Mouse (Mus musculus): ENCODE data around the gene Capn6. TPM values are rescaled to one million over a fixed set of nuclear protein-coding genes. Genes with fewer than 3 reads are reported as not detected.

Capn6 gene
- polyA plus RNA-seq (2015; fragmentation: Nextera tagmentation; extraction: Ambion mirVana): 117 and 129 TPM in 2 replicates

DNA sequence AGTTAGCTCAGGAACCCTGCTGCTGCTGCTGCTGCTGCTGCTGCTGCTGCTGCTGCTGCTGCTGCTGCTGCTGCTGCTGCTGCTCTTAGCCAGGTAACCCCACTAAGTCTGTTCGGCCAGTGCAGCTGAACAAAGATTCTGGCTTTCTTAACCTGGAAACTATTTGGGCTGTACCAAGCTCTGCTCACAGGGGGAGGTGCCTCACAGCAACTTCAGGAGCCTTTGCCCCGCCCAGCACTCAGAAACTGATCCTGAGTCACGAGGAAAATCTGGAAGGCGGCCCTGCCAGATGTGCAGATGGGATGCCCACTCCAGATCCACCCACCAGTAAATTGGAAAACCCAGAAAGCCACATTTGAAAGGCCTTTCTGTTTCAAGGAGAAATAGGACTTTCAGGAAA is at the start of gene Capn6:
Gene Capn6, minus strand, starts transcription at position 203 of the 400 bp plus-strand sequence.
- 14% methylated on average over 4 of the region's 4 CpGs for WGBS
- H3K27me3 ChIP-seq (ENCODE audit: control insufficient read depth, insufficient read depth, low read depth, low read length): no peaks in the 10 kb centered on the region
- peak within 1 kb of the TSS; percentile 30 for H3K27ac ChIP-seq (ENCODE audit: low read length)
- H3K4me3 ChIP-seq (ENCODE audit: low read length): peak within 1 kb of the TSS; percentile 50
- ATAC-seq (ENCODE audit: low read depth): peak; percentile 83
- no peaks in the 10 kb centered on the region for H3K36me3 ChIP-seq (ENCODE audit: control insufficient read depth, insufficient read depth, low read length)
- H3K4me2 ChIP-seq (ENCODE audit: low read depth, low read length): peak within 1 kb of the TSS; percentile 50
- no peaks in the 10 kb centered on the region for H3K4me1 ChIP-seq (replicated peaks; ENCODE audit: control insufficient read depth, insufficient read depth, low read length)
- H3K9ac ChIP-seq (ENCODE audit: low read length): peak within 1 kb of the TSS; percentile 54
- H3K9me3 ChIP-seq (ENCODE audit: control insufficient read depth, low read length): no peaks in the 10 kb centered on the region

DNA sequence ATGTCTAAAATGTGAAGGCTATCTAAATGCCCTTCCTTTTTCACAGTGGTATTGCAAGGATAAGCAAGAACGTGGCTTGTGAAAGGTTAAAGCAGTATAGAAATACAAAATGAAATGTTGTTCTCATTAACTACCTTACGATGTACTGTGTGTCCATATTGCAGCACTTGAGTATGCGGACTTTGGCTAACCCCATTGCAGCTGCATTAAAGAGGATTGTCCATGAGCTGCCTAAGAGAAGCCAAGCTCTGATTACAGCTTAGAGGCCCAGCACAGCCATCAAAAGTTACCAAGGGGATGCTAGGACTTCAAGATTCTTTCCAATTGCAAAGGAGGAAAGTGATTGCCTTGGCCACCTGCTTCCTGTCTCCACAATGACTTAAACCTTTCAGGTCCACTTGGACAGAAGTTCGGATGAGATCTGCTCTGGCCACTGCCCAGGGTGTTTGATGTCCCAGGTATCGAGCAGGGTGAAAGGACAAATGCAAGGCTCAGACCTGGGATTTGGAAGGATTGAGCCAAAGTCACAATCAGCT is 40.0 kb upstream of the Capn6 start:
- Histone ChIP-seq H3K9me3 (ENCODE audit: control insufficient read depth, low read length) (no peaks in the 10 kb centered on the region), H3K4me1 (replicated peaks; ENCODE audit: control insufficient read depth, insufficient read depth, low read length) (no peaks in the 10 kb centered on the region), H3K27me3 (ENCODE audit: control insufficient read depth, insufficient read depth, low read depth, low read length) (no peaks in the 10 kb centered on the region), H3K4me2 (ENCODE audit: low read depth, low read length) (no peak overlapping the region), H3K27ac (ENCODE audit: low read length) (no peak overlapping the region), H3K36me3 (ENCODE audit: control insufficient read depth, insufficient read depth, low read length) (no peaks in the 10 kb centered on the region), H3K9ac (ENCODE audit: low read length) (no peak overlapping the region), H3K4me3 (ENCODE audit: low read length) (no peak overlapping the region)
- ATAC-seq (ENCODE audit: low read depth): no peak
- 79% methylated on average over 5 of the region's 5 CpGs for WGBS

DNA sequence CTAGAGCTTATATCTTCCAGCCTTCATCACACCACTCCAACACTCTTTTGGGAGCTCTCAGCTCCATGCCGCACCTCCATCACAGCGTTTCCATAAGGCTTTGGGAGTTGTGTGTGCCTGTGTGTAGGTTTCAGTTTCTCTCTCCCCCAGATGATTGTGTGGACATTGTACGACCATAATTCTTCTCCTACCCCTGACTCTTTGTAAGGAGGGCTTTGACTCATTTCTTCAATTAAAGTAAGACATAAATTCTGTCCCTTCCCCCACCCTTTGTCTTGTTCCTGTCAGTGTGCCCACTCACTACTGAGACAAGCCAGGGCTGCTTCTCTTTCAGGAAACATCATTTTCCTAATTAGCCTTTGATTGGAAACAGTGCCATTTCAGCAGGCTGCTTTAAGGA is 24.1 kb upstream of the Capn6 start:
- Histone ChIP-seq H3K4me1 (replicated peaks; ENCODE audit: control insufficient read depth, insufficient read depth, low read length) (no peaks in the 10 kb centered on the region), H3K9ac (ENCODE audit: low read length) (no peak overlapping the region), H3K4me3 (ENCODE audit: low read length) (no peak overlapping the region), H3K27ac (ENCODE audit: low read length) (no peak overlapping the region), H3K27me3 (ENCODE audit: control insufficient read depth, insufficient read depth, low read depth, low read length) (no peaks in the 10 kb centered on the region), H3K9me3 (ENCODE audit: control insufficient read depth, low read length) (no peaks in the 10 kb centered on the region), H3K36me3 (ENCODE audit: control insufficient read depth, insufficient read depth, low read length) (no peaks in the 10 kb centered on the region), H3K4me2 (ENCODE audit: low read depth, low read length) (no peak overlapping the region)
- WGBS: 71% methylated on average over 3 of the region's 3 CpGs
- no peak for ATAC-seq (ENCODE audit: low read depth)

DNA sequence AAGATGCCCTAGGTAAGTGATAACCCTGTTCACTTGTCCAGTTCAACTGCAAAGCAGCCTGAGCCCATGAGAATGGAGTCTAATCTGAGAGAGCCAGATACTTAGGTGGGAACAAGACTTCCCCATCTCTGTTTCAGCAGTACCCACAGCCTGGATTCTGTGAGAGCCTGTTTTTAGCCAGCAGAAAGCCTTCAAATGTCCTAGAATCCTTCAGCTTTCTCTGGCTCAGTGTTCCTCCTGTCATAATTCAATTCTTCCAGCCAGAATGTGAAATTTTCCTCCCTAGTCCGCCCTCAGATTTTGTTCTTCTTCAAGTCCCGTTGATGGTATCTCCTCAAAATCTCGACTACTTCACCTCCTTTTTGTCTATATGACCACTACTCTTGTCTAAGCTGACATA is 22.8 kb upstream of the Capn6 start:
- no peaks in the 10 kb centered on the region for H3K9me3 ChIP-seq (ENCODE audit: control insufficient read depth, low read length)
- no peak overlapping the region for H3K4me3 ChIP-seq (ENCODE audit: low read length)
- H3K36me3 ChIP-seq (ENCODE audit: control insufficient read depth, insufficient read depth, low read length): no peaks in the 10 kb centered on the region
- no peak overlapping the region for H3K4me2 ChIP-seq (ENCODE audit: low read depth, low read length)
- H3K4me1 ChIP-seq (replicated peaks; ENCODE audit: control insufficient read depth, insufficient read depth, low read length): no peaks in the 10 kb centered on the region
- WGBS: 68% methylated on average over 3 of the region's 3 CpGs
- no peaks in the 10 kb centered on the region; the same call in 1 of the 2 replicates for H3K27me3 ChIP-seq (ENCODE audit: control insufficient read depth, insufficient read depth, low read depth, low read length)
- no peak overlapping the region for H3K9ac ChIP-seq (ENCODE audit: low read length)
- ATAC-seq (ENCODE audit: low read depth): no peak
- H3K27ac ChIP-seq (ENCODE audit: low read length): no peak overlapping the region

DNA sequence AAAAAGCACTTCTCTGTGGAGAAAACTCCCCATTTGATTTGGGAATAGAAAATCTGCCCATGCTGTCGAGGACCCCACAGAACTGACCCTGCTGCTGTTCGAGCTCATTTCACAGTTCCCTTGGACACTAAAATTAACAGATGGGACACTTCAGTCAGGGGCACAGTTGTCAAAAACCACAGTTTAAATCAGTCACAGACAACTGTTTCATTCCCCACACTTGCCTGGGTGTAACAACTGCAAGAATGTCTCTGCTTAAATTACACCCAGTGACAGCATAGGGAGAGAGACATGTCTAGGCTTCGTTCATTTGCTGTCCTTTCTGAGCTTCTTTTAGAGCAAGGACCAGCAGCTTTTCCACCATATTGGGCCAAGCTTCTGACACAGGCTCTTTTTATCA is 19.4 kb upstream of the Capn6 start:
- ATAC-seq (ENCODE audit: low read depth): no peak
- Histone ChIP-seq H3K9me3 (ENCODE audit: control insufficient read depth, low read length) (no peaks in the 10 kb centered on the region), H3K27me3 (ENCODE audit: control insufficient read depth, insufficient read depth, low read depth, low read length) (no peaks in the 10 kb centered on the region; the same call in 1 of the 2 replicates), H3K9ac (ENCODE audit: low read length) (no peak overlapping the region), H3K4me3 (ENCODE audit: low read length) (no peak overlapping the region), H3K36me3 (ENCODE audit: control insufficient read depth, insufficient read depth, low read length) (no peaks in the 10 kb centered on the region), H3K27ac (ENCODE audit: low read length) (no peak overlapping the region), H3K4me1 (replicated peaks; ENCODE audit: control insufficient read depth, insufficient read depth, low read length) (no peaks in the 10 kb centered on the region), H3K4me2 (ENCODE audit: low read depth, low read length) (no peak overlapping the region)
- WGBS: 66% methylated on average over 3 of the region's 3 CpGs

DNA sequence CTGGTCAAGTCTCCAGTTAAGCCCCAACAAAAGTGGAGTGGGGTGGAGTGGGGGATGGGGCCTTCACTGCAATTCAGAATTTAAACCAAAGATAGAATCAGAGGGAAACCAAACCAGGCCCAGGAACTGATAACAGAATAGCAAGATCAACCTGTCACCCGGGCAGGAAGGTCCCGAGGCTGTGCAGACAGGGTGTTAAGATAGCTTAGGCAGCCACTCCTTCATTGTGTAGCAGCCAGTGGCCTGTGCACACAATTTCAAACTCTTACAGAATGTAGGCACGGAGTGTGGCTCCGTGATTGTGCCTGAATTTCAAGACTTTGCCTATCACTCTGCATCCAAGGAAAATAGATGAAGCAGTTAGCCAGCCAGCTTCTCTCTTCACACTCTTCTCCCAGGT is 693 bp downstream of the Capn6 start:
- peak overlapping the region; percentile 30 for H3K27ac ChIP-seq (ENCODE audit: low read length)
- 22% methylated on average over 4 of the region's 4 CpGs for WGBS

DNA sequence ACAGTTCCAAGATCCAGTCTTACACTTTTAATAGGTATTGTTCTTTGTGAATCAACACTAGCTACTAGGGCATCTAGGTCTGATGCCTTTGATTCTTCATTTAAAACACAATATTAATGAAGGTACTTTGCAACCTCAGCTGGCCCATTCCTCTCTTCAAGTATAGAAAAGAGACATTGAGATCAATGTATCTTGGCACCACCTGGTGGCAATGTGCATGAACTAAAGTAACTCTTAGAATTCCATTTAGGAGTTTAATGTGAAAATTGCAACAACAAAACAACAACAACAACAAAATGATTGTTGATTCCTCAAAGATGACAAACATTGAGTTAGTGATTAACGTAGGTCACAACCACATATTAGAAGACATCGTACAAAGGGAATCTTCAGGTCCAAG is 8.3 kb downstream of the Capn6 start:
- H3K4me2 ChIP-seq (ENCODE audit: low read depth, low read length): no peak overlapping the region
- no peak overlapping the region for H3K27ac ChIP-seq (ENCODE audit: low read length)
- H3K27me3 ChIP-seq (ENCODE audit: control insufficient read depth, insufficient read depth, low read depth, low read length): no peaks in the 10 kb centered on the region
- no peak overlapping the region for H3K9ac ChIP-seq (ENCODE audit: low read length)
- no peaks in the 10 kb centered on the region for H3K9me3 ChIP-seq (ENCODE audit: control insufficient read depth, low read length)
- ATAC-seq (ENCODE audit: low read depth): no peak
- H3K4me3 ChIP-seq (ENCODE audit: low read length): no peak overlapping the region
- 81% methylated on average over 2 of the region's 2 CpGs for WGBS
- H3K36me3 ChIP-seq (ENCODE audit: control insufficient read depth, insufficient read depth, low read length): peaks cover 4% of the 10 kb centered on the region; the same call in 1 of the 2 replicates
- H3K4me1 ChIP-seq (replicated peaks; ENCODE audit: control insufficient read depth, insufficient read depth, low read length): no peaks in the 10 kb centered on the region

More for the DNA sequence above, 693 bp downstream of the Capn6 start:
- Histone ChIP-seq H3K36me3 (ENCODE audit: control insufficient read depth, insufficient read depth, low read length) (no peaks in the 10 kb centered on the region), H3K27me3 (ENCODE audit: control insufficient read depth, insufficient read depth, low read depth, low read length) (no peaks in the 10 kb centered on the region), H3K4me3 (ENCODE audit: low read length) (peak overlapping the region; percentile 50), H3K4me2 (ENCODE audit: low read depth, low read length) (peak overlapping the region; percentile 50), H3K9ac (ENCODE audit: low read length) (peak overlapping the region; percentile 54), H3K4me1 (replicated peaks; ENCODE audit: control insufficient read depth, insufficient read depth, low read length) (no peaks in the 10 kb centered on the region), H3K9me3 (ENCODE audit: control insufficient read depth, low read length) (no peaks in the 10 kb centered on the region)
- peak; percentile 51; the same call in 1 of the 2 replicates for ATAC-seq (ENCODE audit: low read depth)

DNA sequence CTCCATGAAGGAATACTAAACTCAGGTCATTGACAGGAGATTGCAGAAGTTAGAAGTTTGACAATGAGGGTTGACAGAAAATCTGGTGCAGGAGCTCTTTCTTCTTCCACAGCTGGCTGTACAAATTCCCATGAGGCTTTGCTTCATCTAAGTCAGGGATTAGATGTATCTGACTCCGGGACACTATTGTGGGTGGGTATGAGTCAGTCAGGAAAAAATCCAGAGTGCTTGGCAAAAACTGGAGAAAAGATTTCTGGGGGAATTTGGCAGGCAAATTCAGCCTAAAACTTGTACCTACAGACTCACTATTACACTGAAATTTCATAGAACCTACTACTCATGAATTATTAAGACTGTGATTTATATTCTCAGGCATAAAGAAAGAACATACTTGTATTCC is 11.3 kb downstream of the Capn6 start:
- no peak for ATAC-seq (ENCODE audit: low read depth)
- H3K27ac ChIP-seq (ENCODE audit: low read length): no peak overlapping the region
- H3K36me3 ChIP-seq (ENCODE audit: control insufficient read depth, insufficient read depth, low read length): peaks cover 4% of the 10 kb centered on the region; the same call in 1 of the 2 replicates
- H3K9me3 ChIP-seq (ENCODE audit: control insufficient read depth, low read length): no peaks in the 10 kb centered on the region
- H3K4me3 ChIP-seq (ENCODE audit: low read length): no peak overlapping the region
- no peaks in the 10 kb centered on the region for H3K4me1 ChIP-seq (replicated peaks; ENCODE audit: control insufficient read depth, insufficient read depth, low read length)
- no peak overlapping the region for H3K9ac ChIP-seq (ENCODE audit: low read length)
- no peaks in the 10 kb centered on the region for H3K27me3 ChIP-seq (ENCODE audit: control insufficient read depth, insufficient read depth, low read depth, low read length)
- WGBS: 90% methylated on average over 1 of the region's 1 CpGs
- no peak overlapping the region for H3K4me2 ChIP-seq (ENCODE audit: low read depth, low read length)

DNA sequence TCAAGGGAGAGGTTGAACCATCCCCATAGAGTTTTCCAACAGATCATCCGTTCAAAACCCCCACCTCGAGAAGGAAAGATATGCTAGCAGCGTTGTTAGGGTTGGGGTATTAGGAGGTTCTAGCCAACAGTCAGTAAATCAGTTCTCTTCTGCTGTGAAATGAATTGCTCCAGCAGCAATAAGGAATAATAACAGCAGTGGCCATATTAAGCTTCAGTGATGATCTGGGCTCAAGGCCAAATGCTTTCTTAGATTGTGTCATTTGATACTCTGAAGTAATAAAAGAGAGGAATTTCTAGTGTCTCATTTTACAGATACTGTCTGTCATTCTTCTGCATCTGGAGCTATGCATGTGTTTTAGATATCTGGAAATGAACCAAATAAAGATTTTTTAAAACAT is 64.7 kb downstream of the Capn6 start:
- Histone ChIP-seq H3K36me3 (ENCODE audit: control insufficient read depth, insufficient read depth, low read length) (no peaks in the 10 kb centered on the region), H3K4me1 (replicated peaks; ENCODE audit: control insufficient read depth, insufficient read depth, low read length) (no peaks in the 10 kb centered on the region), H3K9me3 (ENCODE audit: control insufficient read depth, low read length) (no peaks in the 10 kb centered on the region), H3K9ac (ENCODE audit: low read length) (no peak overlapping the region), H3K27ac (ENCODE audit: low read length) (no peak overlapping the region), H3K4me2 (ENCODE audit: low read depth, low read length) (no peak overlapping the region), H3K4me3 (ENCODE audit: low read length) (no peak overlapping the region), H3K27me3 (ENCODE audit: control insufficient read depth, insufficient read depth, low read depth, low read length) (no peaks in the 10 kb centered on the region)
- ATAC-seq (ENCODE audit: low read depth): peak; percentile 34; the same call in 1 of the 2 replicates
- WGBS: 52% methylated on average over 3 of the region's 3 CpGs

All from lung, embryonic 16.5 days (tissue).